Mouse (Mus musculus) testis, postnatal 10 days (tissue): Measurements from ENCODE around the gene Ndufs1.
"Not testable (repeated sequence)": the region's sequence is repeated elsewhere in the genome, so short reads cannot be mapped to it uniquely, and the experiment has no call there.

Experiments used
- DNase-seq: peaks from one replicate; pipeline ENCODE4 v3.0.0; 2021; ENCODE audit warnings: low spot score

Gene Ndufs1

DNA sequence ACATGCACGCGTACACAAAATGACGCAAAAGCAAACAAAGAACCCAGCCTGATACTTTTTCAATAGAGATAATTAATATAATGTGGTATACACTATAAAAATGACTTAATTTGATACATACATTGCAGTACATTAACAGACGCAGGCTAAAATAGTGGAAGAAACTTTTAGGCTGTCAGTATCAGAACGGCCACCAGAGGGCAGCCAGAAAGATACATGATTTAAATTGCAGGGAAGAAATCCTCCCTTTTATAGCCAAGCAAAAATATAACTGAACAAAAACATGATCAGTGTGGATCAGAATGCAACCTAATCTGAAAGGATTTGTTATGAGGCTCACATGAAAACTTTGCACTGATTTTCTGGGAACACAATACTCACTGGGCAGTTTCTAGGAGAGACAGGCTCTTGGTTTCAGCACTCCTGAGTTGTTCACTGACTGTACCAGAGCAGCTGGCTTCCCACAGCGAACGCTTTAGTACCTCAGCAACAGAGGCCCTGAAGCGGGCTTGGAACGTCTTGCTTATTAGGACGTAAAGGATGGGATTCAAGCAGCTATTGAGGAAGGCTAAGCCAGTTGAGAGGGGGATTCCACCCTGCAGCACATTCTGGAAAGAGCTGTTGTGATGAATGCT is 6.1 kb upstream of the Ndufs1 start:
- peak; percentile 77 for DNase-seq

DNA sequence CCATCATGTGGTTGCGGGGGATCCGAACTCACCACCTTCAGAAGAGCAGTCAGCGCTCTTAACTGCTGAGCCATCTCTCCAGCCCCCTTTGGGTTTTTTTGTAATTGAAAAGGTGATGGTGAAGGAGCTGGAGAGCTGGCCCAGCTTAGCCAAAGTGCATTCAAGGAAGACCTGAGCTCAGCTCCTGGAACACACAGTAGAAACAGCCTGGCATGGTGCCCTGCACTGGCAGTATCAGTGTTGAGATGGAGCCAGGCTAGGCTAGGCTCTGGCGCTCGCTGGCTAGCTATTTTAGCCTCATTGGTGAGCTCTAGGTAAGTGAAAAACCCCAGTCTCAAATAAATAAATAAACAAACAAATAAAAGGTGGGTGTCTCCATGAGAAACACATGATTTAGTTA is 5.6 kb upstream of the Ndufs1 start:
- DNase-seq = peak; percentile 81

- DNase-seq = no peak
Observed at GRCm38 (mm10) chr1:63181480-63181879, 4.8 kb upstream of the Ndufs1 start.

DNA sequence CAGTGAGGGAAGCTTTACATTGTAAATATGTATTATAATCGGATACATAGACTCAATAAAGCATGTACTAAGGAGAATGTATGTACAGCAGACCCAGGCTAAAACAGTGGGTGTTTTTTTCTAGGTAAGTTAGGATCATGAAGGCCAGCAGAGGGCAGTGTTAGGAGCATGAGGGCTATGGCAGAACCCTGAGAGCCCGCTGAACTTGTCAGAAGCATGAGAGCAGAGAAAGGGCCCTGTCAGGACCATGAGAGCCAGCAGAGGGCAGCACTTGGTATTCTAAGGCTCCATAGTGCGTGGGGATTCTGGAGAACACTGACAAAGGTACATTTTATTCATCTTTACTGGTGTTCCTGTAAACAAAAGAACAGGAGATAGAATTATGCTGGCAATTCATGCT is 4.4 kb upstream of the Ndufs1 start:
- DNase-seq = peak; percentile 94

- not testable (repeated sequence) for DNase-seq
Observed at GRCm38 (mm10) chr1:63180575-63180974, 3.9 kb upstream of the Ndufs1 start.

- DNase-seq = no peak
Observed at GRCm38 (mm10) chr1:63180122-63180521, 3.5 kb upstream of the Ndufs1 start.

DNA sequence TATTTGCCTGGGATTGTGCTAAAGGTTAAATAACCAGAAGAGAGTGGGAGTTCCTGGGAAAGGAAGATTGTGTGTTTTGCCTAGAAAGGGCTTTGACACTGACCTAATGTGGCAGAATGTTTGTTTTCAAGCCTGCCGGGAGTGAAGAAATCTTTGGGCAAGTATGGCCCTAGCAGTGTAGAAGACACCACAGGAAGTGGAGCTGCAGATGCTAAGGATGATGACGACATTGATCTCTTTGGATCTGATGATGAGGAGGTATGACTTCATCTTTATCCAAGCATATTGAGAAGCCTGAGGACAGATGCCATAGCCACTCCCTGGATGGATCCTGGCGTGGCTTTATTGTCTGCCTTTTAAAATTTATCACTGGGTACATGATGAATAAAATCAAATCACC is 1.7 kb upstream of the Ndufs1 start:
- DNase-seq = no peak

DNA sequence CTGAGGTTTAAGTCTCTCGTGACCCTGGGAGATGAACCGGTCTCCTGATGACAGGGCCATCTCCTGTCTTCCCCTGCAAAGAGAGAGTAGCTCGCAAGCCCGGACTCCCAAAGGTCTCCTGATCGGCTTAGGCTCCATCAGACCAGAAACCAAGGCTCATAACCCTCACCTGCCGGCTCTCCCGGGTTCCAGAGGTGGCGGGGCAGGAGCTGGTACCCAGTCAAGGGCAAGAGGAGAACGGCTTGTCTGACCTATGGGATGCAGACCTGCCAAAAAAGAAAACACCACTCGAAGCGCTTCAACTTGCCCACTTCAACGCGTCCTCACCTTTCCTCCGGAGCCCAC is 402 bp downstream of the Ndufs1 start:
- DNase-seq = no peak

DNA sequence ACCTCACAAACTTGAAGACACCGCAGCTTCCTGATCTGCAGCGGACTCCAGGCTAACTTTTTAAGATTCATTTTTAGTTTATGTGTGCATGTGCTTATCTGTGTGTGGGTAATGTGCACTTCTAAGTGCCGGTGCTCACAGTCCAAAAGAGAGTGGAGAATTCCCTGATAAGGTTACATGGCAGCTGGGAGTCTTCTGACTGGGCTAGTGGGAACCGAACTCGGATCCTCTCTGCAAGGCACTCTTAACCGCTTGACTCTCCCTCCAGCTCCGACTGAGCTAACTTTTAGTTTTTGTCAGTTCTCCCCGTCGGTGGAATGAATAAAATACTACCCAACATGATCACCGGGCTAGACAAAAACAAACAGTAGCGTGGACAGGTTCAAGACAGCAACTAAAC is 780 bp downstream of the Ndufs1 start:
- peak; percentile 46 for DNase-seq

DNA sequence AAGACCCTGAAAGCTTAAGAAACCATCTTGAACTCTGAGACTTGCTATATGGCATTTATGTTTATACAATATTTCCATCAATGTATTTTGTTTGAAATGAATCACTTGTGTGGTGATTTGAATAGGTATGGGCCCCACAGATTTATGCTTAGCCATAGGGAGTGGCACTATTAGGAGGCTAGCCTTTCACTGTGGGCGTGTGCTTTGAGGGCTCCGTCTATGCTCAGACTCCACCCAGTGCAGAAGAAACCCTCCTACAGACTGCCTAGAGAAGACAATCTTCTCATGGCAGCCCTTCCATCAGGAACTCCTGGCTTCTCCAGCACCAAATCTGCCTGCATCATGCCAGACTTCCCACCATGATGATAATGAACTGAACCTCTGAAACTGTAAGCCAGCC is 8.0 kb downstream of the Ndufs1 start:
- no peak for DNase-seq

DNA sequence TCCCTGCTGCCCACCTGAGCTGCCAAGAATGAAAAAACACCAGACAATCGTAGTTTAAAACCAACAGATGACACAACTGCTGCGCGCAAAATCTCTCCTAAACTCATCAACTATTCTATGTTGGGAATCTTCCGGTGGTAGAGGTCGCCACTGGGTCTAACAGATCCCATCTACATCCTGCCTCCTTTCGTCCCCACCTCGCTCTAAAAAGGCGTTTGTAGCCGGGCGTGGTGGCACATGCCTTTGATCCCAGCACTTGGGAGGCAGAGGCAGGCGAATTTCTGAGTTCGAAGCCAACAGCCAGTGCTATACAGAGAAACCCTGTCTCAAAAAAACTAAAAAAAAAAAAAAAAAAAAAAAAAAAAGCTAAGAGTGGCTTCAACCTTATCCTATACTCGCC is 36.4 kb downstream of the Ndufs1 start:
- DNase-seq = no peak

- DNase-seq = not testable (repeated sequence)
Observed at GRCm38 (mm10) chr1:63138586-63138985, 38.0 kb downstream of the Ndufs1 start.

- no peak for DNase-seq
Observed at GRCm38 (mm10) chr1:63137971-63138370, 38.7 kb downstream of the Ndufs1 start.

- no peak for DNase-seq
Observed at GRCm38 (mm10) chr1:63134530-63134929, 42.1 kb downstream of the Ndufs1 start.

- DNase-seq = no peak
Observed at GRCm38 (mm10) chr1:63131766-63132165, 44.9 kb downstream of the Ndufs1 start.

GRCm38 (mm10) chr1:63130883-63131282 is 45.8 kb downstream of the Ndufs1 start:
- no peak for DNase-seq

DNA sequence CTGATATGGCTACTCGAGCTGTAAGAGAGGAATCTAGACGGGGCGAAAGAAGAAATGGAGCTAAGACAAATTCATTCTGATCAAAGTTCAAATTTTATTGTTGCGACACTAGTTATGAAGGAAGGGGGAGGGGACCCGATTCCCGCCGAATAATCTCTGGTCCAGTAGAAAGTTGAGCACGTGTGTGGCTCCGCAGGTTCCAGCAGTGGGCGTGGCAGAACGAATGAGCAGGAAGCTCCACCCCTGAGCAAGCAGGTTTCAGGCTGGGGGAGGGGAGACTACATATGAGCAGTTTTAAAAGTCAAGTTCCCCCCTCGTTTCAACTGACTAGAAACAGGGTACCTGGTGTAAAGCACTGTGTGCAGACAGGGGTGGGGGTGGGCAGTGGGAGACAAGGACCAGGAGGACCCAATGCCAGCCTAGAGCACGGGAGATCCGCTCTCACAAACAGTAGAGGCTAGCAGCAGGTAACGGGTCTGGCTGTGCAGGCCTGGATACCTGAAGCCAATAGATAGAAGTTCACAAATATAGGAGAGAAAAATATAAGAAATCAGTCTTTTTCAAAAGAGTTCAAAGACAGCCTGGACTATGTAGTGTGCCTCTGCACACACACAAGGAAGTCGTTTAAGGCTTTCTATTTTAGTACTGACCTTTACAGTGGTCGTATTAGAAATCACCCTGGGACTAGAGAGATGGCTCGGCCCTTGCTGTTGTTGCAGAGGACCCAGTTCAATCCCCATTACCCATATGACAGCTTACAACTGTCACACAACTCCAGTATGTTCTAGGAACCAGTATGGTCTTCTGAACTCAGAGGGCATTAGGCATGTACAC is 46.6 kb downstream of the Ndufs1 start:
- no peak for DNase-seq

- no peak for DNase-seq
Observed at GRCm38 (mm10) chr1:63129273-63129672, 47.4 kb downstream of the Ndufs1 start.

- DNase-seq = no peak
Observed at GRCm38 (mm10) chr1:63126206-63126605, 50.4 kb downstream of the Ndufs1 start.

DNA sequence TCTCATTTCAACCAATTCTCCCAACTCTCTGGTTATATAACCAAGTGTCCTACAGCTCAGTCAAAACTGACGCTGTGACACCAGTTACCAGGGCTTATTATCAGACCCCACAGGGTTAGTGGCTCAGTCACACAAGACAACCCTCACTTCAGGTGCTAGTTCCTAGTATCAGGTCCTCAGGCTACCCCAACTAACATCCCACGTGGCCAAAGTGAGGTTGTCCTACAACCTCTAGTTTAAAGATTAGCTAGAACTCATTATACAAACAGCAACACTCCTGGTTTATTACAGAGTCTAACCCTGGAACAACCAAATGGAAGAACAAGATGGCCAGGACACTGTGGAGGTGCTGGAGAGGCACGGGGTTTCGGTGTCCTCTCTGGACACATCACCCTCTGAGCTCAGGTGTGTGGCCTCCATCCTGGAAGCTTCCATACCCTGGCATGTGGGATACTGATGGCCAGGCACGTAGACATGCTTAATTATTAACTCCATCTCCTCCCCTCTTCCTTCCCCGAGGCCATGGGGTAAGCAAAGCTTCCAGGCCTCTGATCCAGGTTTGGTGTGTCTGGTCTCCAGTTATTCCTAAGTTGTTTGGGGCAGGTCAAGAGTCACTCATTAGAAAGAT is 52.7 kb downstream of the Ndufs1 start:
- no peak for DNase-seq

DNA sequence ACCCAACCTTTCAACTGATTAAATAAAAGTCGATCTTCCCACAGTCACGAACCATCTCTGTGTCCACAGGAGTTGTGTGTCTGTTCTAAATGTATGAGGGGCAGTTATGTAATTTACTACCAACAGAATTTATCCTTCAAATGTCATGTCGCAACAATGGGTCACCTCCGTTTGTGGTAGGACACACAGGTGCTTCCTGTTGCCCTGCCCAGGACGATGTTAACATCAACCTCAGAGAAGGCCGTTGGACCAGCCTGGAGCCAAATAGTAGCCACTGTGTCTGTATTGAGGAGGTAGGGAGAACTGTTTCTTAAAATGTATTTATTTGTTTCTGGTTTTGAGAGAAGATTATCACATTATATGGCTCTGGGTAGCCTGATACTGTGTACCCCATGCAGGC is 54.6 kb downstream of the Ndufs1 start:
- no peak for DNase-seq

DNA sequence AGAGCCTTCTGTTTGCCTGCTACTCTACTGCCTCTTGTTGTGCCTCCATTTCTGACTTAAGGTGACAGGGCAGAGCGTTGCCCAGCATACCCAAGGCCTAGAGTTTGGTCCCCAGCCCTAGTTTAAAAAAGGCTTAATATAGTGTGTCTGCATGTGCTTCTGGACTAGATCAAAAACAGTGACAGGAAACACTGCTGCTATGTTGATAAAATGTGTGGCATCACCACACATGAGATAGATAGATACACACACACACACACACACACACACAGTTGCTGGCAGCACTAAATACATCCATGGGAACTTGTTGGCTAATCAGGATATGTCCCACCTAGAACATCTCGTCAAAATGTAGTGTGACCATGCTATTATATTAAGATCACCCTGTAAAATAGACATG is 56.3 kb downstream of the Ndufs1 start:
- DNase-seq = no peak

- DNase-seq = no peak
Observed at GRCm38 (mm10) chr1:63119675-63120074, 57.0 kb downstream of the Ndufs1 start.
